Mouse (Mus musculus) kidney, adult 8-10 months (tissue): ENCODE data around the gene 1700024P04Rik.

Experiments used
- DNase-seq, 2 experiments: peaks; one replicate each; pipeline ENCODE4 v3.0.0; 2022

1700024P04Rik gene

GRCm38 (mm10) chr13:98963612-98964011, 20.8 kb downstream of the 1700024P04Rik start:
- peak; percentile 15 to 42 for DNase-seq

DNA sequence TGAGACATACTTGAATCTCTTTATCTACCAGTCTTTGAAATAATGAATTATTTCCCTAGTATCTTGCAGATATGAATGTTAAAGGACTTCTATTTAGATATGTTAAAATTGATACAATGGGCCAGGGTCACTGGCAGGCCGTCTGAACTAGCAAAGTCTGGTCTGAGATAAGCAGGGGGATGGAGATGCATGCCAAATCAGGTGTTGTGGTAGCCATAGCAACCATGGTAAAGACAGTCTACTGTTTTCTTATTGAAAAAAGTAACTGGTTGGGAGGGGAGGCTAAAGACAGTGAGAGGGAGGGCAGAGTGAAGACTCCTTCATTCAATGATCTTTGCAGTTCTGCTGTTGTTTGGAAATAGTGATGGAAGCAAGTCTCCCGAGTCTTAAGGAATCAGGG, 26.2 kb downstream of the 1700024P04Rik start:
- DNase-seq, result no peak

DNA sequence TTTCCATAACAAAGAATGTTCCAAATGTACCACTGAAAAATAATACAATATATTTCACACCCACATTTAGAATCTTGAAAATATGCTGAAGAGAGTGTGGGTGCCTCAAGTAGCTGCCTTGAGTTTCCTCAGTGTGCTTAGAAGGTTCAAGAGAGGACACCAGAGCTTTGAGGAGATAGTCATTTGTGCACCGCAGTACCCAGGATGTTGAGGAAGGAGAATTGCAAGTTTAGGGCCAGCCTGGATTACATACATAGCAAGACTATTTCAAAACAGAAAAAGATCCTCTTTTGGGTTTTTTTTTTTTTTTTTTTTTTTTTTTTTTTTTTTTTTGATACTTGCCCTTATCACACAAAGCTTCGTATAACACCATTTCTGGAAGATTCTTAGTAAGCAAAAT, 28.2 kb downstream of the 1700024P04Rik start:
- DNase-seq, result no peak

GRCm38 (mm10) chr13:98955676-98956075, 28.7 kb downstream of the 1700024P04Rik start:
- peak; percentile 80 to 86 for DNase-seq

GRCm38 (mm10) chr13:98955226-98955625, 29.1 kb downstream of the 1700024P04Rik start:
- DNase-seq, result no peak

DNA sequence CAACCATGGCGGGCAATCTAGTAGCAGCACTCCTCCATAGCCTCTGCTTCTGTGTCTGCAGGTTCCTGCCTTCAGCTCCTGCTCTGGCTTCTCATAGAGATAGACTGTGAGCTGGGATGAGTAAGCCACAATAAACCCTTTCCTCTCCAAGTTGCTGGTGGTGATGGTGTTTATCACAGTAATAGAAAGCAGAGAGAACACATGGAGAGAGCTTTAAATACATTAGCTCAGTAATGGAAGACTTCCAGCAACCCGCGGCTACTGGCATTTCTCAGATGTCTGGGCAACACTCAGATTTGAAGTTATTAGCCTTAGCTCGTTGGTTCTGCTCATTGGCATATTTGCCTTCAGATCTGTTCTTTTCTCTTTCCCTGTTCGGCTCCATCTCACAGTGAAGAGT, 30.5 kb downstream of the 1700024P04Rik start:
- DNase-seq, result peak in 1 of 2 experiments; percentile 22

- no peak for DNase-seq
These were observed 32.4 kb downstream of the 1700024P04Rik start for GRCm38 (mm10) chr13:98951951-98952350.

- no peak for DNase-seq
These were observed 36.2 kb downstream of the 1700024P04Rik start for GRCm38 (mm10) chr13:98948146-98948545.

DNA sequence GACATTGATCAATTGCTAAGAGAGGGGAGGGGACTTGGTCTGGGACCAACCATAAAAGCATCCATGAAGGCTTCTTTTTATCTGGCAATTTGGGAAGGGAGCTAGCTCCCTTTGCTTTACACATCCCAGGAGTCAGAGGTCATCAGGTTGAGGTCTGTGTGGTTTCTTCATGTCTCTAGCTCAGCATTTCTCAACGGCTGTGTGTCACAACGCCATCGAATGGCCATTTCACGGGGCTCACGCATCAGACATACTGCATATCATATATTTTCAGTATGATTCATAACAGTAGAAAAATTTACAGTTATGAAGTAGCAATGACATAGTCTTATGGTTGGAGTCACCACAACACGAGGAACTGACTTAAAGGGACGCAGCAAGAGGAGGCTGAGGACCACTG, 37.9 kb downstream of the 1700024P04Rik start:
- no peak for DNase-seq

DNA sequence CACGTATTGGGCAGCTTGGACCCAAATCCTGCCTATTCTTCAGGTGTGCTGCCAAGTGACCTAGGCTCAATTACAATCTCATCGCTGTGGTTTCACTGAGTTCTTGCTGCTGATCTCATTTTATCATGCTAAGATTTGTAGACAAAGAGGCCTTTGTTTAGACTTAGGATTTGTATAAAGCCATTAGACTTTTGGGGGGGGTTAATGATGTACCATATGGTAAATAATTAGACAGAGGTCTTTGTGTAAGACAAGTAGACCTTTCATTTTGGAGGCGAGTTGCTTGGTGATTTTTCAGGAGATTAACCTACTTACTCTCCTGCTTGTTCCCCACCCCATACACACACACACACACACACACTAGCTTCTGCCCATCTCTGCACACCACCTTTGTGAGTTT, 38.5 kb downstream of the 1700024P04Rik start:
- DNase-seq, result no peak

DNA sequence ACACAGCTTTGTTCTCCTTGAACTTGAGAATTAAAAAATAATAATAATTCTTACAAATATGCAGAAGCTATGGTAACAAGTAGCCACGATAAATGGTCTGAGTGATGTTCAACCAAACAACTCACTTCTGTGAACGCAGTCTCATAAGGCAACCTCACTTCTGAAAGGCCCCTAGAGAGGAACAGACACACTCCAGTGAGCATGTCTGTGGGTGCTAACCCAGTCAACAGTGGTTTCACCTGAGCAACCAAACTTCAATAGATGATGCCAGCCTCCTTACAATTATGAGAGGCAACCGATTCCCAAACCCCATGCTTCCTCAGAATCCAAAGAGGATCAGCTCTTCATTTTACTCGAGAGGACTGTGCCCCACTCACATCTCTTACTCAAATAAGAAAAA, 39.0 kb downstream of the 1700024P04Rik start:
- DNase-seq, result peak; percentile 19 to 32

DNA sequence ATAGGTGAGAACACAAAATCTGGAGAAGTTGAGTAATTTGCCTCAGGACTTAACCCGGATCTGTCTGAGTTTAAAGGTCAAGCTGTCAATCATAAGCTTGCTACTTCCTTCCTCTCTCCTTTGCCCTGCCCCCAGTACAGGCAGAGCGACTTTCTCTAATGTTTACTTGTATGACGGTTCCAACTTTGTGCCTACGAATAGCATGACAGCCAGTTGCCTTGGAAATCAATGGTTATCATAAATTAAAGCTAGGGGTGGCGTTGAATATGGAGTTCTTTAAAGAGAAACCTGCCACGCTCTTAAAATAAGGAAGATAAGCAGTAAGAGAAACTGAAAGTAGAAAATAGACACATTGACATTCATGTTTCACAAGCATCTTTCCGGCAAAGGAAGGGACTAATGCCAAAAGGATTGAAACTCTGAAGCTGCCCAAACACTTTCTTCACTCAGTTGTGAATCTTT, 39.7 kb downstream of the 1700024P04Rik start:
- DNase-seq, result peak; percentile 67 to 77

DNA sequence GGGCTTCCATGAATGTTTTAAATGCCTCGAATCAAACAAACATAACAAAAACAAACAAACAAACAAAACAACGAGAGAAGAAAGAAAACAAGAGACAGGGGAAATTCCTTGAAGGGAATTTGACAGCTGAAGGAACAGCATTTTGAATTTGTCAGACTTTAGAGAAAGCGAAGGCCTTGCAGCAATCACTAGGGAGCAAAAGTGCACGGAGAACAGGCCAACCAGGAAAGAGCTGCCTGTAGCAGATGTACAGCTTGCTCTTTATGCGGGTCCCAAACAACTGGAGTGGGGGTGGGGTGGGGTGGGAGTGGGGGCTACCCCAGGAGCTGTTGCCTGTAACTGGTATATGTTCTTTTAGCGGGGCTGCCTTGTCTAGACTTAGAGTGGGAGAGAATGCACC, 42.0 kb downstream of the 1700024P04Rik start:
- peak in 1 of 2 experiments; percentile 27 for DNase-seq

DNA sequence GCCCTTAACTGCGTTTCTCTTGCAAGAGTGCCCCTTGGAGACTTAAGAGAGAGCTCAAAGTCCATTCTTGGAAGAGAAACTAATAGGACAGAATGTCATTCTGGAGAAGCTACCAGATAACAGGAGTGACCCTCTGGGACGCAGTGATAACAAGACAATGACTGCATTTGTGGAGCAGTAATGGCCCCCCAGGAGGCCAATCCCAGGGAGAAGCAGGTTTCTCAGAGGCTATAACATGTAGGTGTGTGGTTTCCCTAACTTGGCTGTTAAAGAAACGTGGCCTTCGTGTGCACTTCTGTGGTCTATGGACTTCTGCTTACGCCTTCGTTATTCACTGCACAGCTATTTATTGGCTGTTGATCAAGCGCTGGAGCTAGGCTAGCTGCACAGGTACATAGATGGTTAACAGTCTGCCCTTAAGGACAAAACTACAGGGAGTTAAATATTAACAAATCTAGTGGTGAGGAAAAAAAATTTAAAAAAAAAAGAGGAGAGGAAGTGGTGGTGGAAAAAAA, 42.5 kb downstream of the 1700024P04Rik start:
- peak; percentile 69 to 85 for DNase-seq

- DNase-seq, result no peak
These were observed 47.3 kb downstream of the 1700024P04Rik start for GRCm38 (mm10) chr13:98937108-98937507.
